Mouse (Mus musculus) hindbrain, postnatal 0 days (tissue): ENCODE measurements at regions not wholly inside any gene's neighbourhood (a gene's known extent, or its start where the extent isn't known, plus 50 kb on each side); places are given as distances from the start of the nearest gene placed in this dataset.

Experiments used
- ATAC-seq: fragments of 200-750 bp; cut with Nextera tagmentation; 2 replicates; pipeline ENCODE4 v1.8.0; 2017; ENCODE audit warnings: mild to moderate bottlenecking, moderate TSS enrichment, moderate library complexity
- DNase-seq: peaks from one replicate; pipeline ENCODE4 v3.0.0-alpha.2; 2015; ENCODE audit warnings: low spot score
- H3K27ac ChIP-seq: fragments of 300-500 bp; sonication (generic); 2 replicates; pipeline ENCODE4 v1.5.1; 2014; ENCODE audit warnings: mild to moderate bottlenecking
- H3K27me3 ChIP-seq: fragments of 300-500 bp; sonication (generic); 2 replicates; pipeline ENCODE4 v1.6.1; 2014; ENCODE audit warnings: low read length, mixed read lengths; ENCODE audit not compliant: insufficient read depth
- H3K36me3 ChIP-seq: fragments of 300-500 bp; sonication (generic); 2 replicates; pipeline ENCODE4 v1.6.1; 2014; ENCODE audit warnings: low read length, mixed read lengths; ENCODE audit not compliant: insufficient read depth
- H3K4me1 ChIP-seq: fragments of 300-500 bp; sonication (generic); 2 replicates; pipeline ENCODE4 v1.6.1; 2014; ENCODE audit warnings: antibody characterized with exemption, low read length, mixed read lengths; ENCODE audit not compliant: insufficient read depth
- H3K4me2 ChIP-seq: fragments of 300-500 bp; sonication (generic); 2 replicates; pipeline ENCODE4 v1.6.1; 2014; ENCODE audit warnings: low read depth, mild to moderate bottlenecking, low read length, moderate library complexity, mixed read lengths
- H3K4me3 ChIP-seq: fragments of 300-500 bp; sonication (generic); 2 replicates; pipeline ENCODE4 v1.5.1; 2014; ENCODE audit warnings: low read length
- H3K9ac ChIP-seq: fragments of 300-500 bp; sonication (generic); replicated peaks from 2 replicates; pipeline ENCODE4 v1.6.1; 2014; ENCODE audit warnings: mild to moderate bottlenecking, low read length, moderate library complexity, mixed read lengths
- H3K9me3 ChIP-seq: fragments of 300-500 bp; sonication (generic); 2 replicates; pipeline ENCODE4 v1.6.1; 2016; ENCODE audit warnings: low read length, mixed read lengths
- CTCF ChIP-seq: IDR thresholded peaks from 2 replicates; pipeline ENCODE4 v1.5.1; 2016; ENCODE audit warnings: antibody characterized with exemption, control low read depth, low read depth
- WGBS: fragments of 180-500 bp; shearing (Covaris S2); extraction: QIAGEN DNeasy Blood & Tissue Kit; methylation state at CpG from one replicate; pipeline ENCODE4 v1.1.7; 2014; 5-methylcytosine and 5-hydroxymethylcytosine counted together

DNA sequence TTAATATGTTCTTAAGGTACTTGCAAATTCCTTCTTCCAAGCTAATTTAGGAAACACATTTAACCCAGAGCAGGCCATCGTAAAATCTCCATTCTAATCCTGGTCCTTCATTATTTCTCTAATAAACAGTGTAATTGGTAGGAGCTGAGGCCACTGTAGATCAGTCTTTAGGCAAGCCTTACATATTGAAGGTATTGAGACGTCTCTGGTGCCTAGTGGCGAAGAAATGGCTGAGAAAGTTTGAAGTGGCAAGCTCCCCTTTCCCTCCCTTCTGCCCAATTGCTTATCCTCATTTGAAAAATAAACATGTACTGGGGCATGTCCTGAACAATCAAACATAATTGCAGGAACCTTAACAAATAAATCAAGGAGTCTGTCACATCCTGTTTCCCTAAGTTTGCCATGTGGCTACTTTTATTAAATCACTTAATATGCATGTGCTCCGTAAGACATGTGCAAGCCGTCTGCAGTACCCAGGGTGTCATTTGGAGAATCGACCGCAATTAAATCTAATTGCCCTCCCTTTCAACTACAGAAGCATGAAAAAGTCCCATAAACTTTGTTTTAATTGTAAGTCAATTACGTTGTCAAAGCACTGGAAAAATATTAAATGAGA is 381.3 kb downstream of the Cbln4 start:
- TF ChIP-seq CTCF: no peak
- Histone ChIP-seq H3K27ac (no peak overlapping the region), H3K4me3 (no peak overlapping the region), H3K36me3 (no peaks in the 10 kb centered on the region), H3K27me3 (no peaks in the 10 kb centered on the region), H3K9ac (no peak overlapping the region), H3K9me3 (no peaks in the 10 kb centered on the region), H3K4me2 (no peak overlapping the region), H3K4me1 (no peaks in the 10 kb centered on the region)
- no peak for ATAC-seq
- WGBS: 74% methylated on average over 8 of the region's 8 CpGs
- DNase-seq: no peak

DNA sequence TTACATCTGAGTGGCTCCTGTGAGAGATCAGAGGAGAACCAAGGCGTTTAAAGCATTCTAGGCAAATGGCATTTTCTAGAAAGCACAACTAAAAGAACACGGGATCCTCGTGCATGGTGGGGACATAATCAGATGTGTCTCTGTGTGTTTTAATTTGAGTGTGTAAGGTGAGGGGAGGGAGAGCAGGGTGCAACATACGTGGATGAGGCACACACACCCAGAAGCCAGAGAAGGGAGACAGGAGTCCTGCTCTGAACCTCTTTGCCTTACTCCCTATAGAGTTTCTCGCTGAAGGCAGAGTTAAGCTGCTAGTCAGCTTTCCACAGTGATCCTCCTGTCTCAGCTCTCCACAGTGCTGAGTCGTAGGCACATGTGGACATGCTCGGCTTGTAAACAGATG is 386.1 kb downstream of the Cbln4 start:
- no peak overlapping the region for H3K27ac ChIP-seq
- H3K9ac ChIP-seq: no peak overlapping the region
- no peak overlapping the region for H3K4me3 ChIP-seq
- no peak for TF ChIP-seq CTCF
- no peak overlapping the region for H3K4me2 ChIP-seq
- no peaks in the 10 kb centered on the region for H3K27me3 ChIP-seq
- H3K4me1 ChIP-seq: no peaks in the 10 kb centered on the region
- H3K36me3 ChIP-seq: no peaks in the 10 kb centered on the region
- 61% methylated on average over 7 of the region's 7 CpGs for WGBS
- no peak for DNase-seq
- no peak for ATAC-seq
- H3K9me3 ChIP-seq: no peaks in the 10 kb centered on the region

DNA sequence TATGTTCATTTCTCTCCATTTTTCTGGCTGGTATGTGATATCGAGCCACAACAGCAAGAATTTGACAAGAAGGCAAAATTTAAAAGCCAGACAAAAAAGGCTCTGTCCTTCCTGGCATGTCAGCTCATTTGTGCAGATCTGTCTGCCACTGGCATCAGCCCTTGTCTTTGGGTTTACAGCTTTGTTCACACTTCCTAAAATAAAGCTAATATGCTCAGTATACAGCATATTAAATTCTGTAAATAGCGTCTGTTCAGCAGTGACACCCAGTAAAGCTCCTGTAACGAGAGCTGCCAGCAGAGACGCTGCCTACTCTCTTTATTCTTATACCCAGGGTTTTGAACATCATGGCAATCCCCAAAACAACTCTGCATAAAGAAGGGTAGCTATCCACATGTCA is 401.5 kb downstream of the Cbln4 start:
- no peak overlapping the region for H3K9ac ChIP-seq
- WGBS: 66% methylated on average over 4 of the region's 4 CpGs
- H3K9me3 ChIP-seq: no peaks in the 10 kb centered on the region
- H3K27ac ChIP-seq: no peak overlapping the region
- no peak for TF ChIP-seq CTCF
- H3K27me3 ChIP-seq: no peaks in the 10 kb centered on the region
- no peaks in the 10 kb centered on the region for H3K4me1 ChIP-seq
- ATAC-seq: no peak
- no peak overlapping the region for H3K4me3 ChIP-seq
- no peak overlapping the region for H3K4me2 ChIP-seq
- no peaks in the 10 kb centered on the region for H3K36me3 ChIP-seq
- DNase-seq: no peak

DNA sequence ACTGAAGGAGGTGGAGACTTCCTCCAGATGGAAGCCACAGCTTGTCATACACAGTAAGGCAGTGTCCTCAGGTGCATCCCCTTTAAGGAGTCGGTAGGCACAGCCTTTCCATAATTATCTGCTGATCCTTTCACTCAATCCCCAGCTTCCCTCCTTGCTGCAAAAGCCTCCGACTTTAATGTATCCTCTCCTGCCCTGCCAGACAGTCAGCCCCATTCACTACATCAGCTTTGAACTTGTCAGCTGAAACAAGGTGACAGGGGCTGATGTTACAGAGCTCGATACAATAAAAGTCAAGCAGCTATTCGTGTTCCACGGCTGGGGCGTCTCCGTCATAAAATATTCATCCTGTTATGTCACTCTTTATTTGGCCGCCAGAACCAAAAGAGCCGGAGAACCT is 402.8 kb downstream of the Cbln4 start:
- Histone ChIP-seq H3K27ac (no peak overlapping the region), H3K4me2 (no peak overlapping the region), H3K36me3 (no peaks in the 10 kb centered on the region), H3K9ac (no peak overlapping the region), H3K4me3 (no peak overlapping the region), H3K4me1 (no peaks in the 10 kb centered on the region), H3K9me3 (no peaks in the 10 kb centered on the region), H3K27me3 (no peaks in the 10 kb centered on the region)
- WGBS: 68% methylated on average over 9 of the region's 9 CpGs
- DNase-seq (no peak), ATAC-seq (no peak)
- TF ChIP-seq CTCF: no peak

DNA sequence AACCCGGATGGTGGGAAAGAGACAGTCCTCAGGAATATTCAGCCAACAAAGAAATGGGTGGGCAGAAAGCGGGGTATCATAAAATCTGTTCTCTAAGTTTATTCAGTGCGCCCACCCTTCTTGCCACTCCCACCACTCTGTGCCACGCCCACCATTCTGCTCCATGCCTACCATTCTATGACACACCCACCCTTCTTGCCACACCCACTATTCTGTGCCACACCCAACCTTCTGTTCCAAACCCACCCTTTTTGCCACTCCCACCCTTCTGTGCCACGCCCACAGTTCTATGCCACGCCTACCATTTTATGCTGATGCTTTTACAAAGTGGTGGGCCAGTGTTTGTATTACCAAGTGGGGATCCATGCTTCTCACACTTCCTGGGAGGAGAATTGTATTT is 404.3 kb downstream of the Cbln4 start:
- H3K9me3 ChIP-seq: no peaks in the 10 kb centered on the region
- H3K4me1 ChIP-seq: no peaks in the 10 kb centered on the region
- no peak for TF ChIP-seq CTCF
- 96% methylated on average over 6 of the region's 6 CpGs for WGBS
- no peaks in the 10 kb centered on the region for H3K36me3 ChIP-seq
- H3K9ac ChIP-seq: no peak overlapping the region
- no peak overlapping the region for H3K4me2 ChIP-seq
- no peak overlapping the region for H3K4me3 ChIP-seq
- no peak for ATAC-seq
- H3K27ac ChIP-seq: no peak overlapping the region
- H3K27me3 ChIP-seq: no peaks in the 10 kb centered on the region
- no peak for DNase-seq

DNA sequence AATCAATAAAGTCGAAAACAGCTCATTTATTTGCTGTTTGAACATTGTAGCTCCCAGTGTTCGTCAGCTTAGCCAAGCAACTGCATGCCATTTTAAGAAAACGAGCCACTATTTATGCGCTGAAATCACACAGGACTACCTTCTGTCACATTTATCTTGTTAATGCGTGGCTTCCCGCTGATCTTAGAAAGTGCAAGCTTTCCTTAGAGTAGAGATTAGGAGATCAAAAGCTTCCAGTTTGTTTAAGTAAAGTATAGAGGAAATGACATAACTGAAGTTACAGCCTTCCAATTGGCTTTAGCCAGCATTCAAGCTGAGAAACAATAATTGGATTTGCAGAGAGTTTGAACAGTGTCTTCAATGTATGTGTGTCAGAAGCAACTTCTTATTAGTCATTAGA is 406.4 kb downstream of the Cbln4 start:
- Histone ChIP-seq H3K27me3 (no peaks in the 10 kb centered on the region), H3K36me3 (no peaks in the 10 kb centered on the region), H3K4me1 (no peaks in the 10 kb centered on the region), H3K27ac (no peak overlapping the region), H3K9ac (no peak overlapping the region), H3K4me2 (no peak overlapping the region), H3K9me3 (no peaks in the 10 kb centered on the region), H3K4me3 (no peak overlapping the region)
- 39% methylated on average over 6 of the region's 6 CpGs for WGBS
- ATAC-seq: no peak
- no peak for TF ChIP-seq CTCF
- DNase-seq: no peak

DNA sequence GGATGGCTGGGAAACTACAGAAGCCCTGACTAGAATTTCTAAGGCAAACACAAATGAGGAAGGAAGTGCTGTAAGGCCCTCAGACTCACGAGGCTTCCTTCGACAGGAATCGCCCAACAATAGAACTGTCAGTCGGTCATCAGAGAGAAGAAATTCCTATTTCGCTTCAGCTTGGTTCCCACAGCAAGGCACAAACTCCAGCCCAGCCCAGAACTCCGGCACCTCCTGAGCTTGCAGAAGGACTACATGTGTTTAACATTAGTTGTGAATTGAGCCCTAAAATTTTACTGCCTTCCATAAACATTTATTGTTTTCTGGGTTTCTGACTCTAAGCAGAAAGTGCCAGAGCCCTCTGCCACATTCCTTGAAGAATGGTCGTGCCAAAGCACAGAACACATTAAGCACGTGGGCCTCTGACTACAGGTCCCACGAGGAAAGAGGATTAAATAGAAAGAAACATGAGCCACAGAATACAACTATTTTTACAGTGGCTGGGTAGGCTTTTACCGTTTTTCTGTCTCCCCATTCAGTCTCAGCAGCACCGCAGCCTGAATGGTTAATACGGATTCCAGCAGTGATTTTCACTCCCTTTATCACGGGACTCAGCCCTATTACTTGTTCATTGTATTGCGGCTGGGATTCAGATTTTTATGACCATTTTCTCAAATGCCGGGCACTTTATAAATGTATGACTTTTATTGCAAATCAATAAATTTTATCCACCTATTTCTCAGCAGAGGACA is 409.7 kb downstream of the Cbln4 start:
- WGBS: 32% methylated on average over 15 of the region's 15 CpGs

More for the DNA sequence above, 409.7 kb downstream of the Cbln4 start:
- Histone ChIP-seq H3K4me2 (no peak overlapping the region), H3K36me3 (no peaks in the 10 kb centered on the region), H3K27me3 (no peaks in the 10 kb centered on the region), H3K4me1 (no peaks in the 10 kb centered on the region), H3K9me3 (no peaks in the 10 kb centered on the region), H3K27ac (no peak overlapping the region), H3K9ac (no peak overlapping the region), H3K4me3 (no peak overlapping the region)
- DNase-seq: no peak
- no peak for ATAC-seq
- no peak for TF ChIP-seq CTCF
